Mouse (Mus musculus) stomach, embryonic 15.5 days (tissue): ENCODE measurements at regions not wholly inside any gene's neighbourhood (a gene's known extent, or its start where the extent isn't known, plus 50 kb on each side); places are given as distances from the start of the nearest gene placed in this dataset.

Source experiments
- ATAC-seq: fragments of 200-750 bp; cut with Nextera tagmentation; 2 replicates; pipeline ENCODE4 v1.8.0; 2017; ENCODE audit warnings: low read depth, moderate number of reproducible peaks, moderate TSS enrichment; ENCODE audit not compliant: insufficient read depth, low FRiP score
- H3K27ac ChIP-seq: fragments of 300-500 bp; sonication (generic); 2 replicates; pipeline ENCODE4 v1.5.1; 2015; ENCODE audit warnings: mild to moderate bottlenecking, inconsistent platforms
- H3K27me3 ChIP-seq: fragments of 300-500 bp; sonication (generic); replicated peaks from 2 replicates; pipeline ENCODE4 v1.6.1; 2015; ENCODE audit warnings: inconsistent platforms
- H3K36me3 ChIP-seq: fragments of 300-500 bp; sonication (generic); 2 replicates; pipeline ENCODE4 v1.6.1; 2015; ENCODE audit warnings: inconsistent platforms
- H3K4me1 ChIP-seq: fragments of 300-500 bp; sonication (generic); 2 replicates; pipeline ENCODE4 v1.6.1; 2015; ENCODE audit warnings: inconsistent platforms
- H3K4me2 ChIP-seq: fragments of 300-500 bp; sonication (generic); 2 replicates; pipeline ENCODE4 v1.6.1; 2015; ENCODE audit warnings: mild to moderate bottlenecking, inconsistent platforms
- H3K4me3 ChIP-seq: fragments of 300-500 bp; sonication (generic); replicated peaks from 2 replicates; pipeline ENCODE4 v1.5.1; 2015; ENCODE audit warnings: inconsistent platforms
- H3K9ac ChIP-seq: fragments of 300-500 bp; sonication (generic); 2 replicates; pipeline ENCODE4 v1.6.1; 2015; ENCODE audit warnings: inconsistent platforms
- H3K9me3 ChIP-seq: fragments of 300-500 bp; sonication (generic); 2 replicates; pipeline ENCODE4 v1.6.1; 2016; ENCODE audit warnings: inconsistent platforms
- WGBS: fragments of 180-500 bp; shearing (Covaris S2); methylation state at CpG from one replicate; pipeline ENCODE4 v1.1.7; 2015; 5-methylcytosine and 5-hydroxymethylcytosine counted together

GRCm38 (mm10) chr14:105773674-105774073, 122.9 kb downstream of the Spry2 start:
- H3K4me1 ChIP-seq: no peaks in the 10 kb centered on the region
- 86% methylated on average over 12 of the region's 12 CpGs for WGBS
- no peak overlapping the region for H3K4me2 ChIP-seq
- no peak overlapping the region for H3K27ac ChIP-seq
- no peaks in the 10 kb centered on the region for H3K36me3 ChIP-seq
- H3K27me3 ChIP-seq: no peaks in the 10 kb centered on the region
- no peak overlapping the region for H3K9ac ChIP-seq
- no peak for ATAC-seq
- H3K4me3 ChIP-seq: no peak overlapping the region
- H3K9me3 ChIP-seq: no peaks in the 10 kb centered on the region

GRCm38 (mm10) chr14:105767100-105767499, 129.5 kb downstream of the Spry2 start:
- 39% methylated on average over 4 of the region's 4 CpGs for WGBS

GRCm38 (mm10) chr14:105752509-105753375, 143.9 kb downstream of the Spry2 start:
- no peak for ATAC-seq
- Histone ChIP-seq H3K9ac (no peak overlapping the region), H3K27me3 (no peaks in the 10 kb centered on the region), H3K4me1 (no peaks in the 10 kb centered on the region), H3K4me3 (no peak overlapping the region), H3K4me2 (no peak overlapping the region), H3K27ac (no peak overlapping the region), H3K9me3 (no peaks in the 10 kb centered on the region), H3K36me3 (no peaks in the 10 kb centered on the region)
- 67% methylated on average over 4 of the region's 4 CpGs for WGBS

More at GRCm38 (mm10) chr14:105767100-105767499, 129.5 kb downstream of the Spry2 start:
- Histone ChIP-seq H3K4me3 (no peak overlapping the region), H3K27me3 (no peaks in the 10 kb centered on the region), H3K4me1 (no peaks in the 10 kb centered on the region), H3K9ac (no peak overlapping the region), H3K4me2 (no peak overlapping the region), H3K36me3 (no peaks in the 10 kb centered on the region), H3K9me3 (no peaks in the 10 kb centered on the region), H3K27ac (no peak overlapping the region)
- no peak for ATAC-seq

GRCm38 (mm10) chr14:105751762-105752161, 144.9 kb downstream of the Spry2 start:
- Histone ChIP-seq H3K27ac (no peak overlapping the region), H3K4me3 (no peak overlapping the region)

GRCm38 (mm10) chr14:105744578-105744977, 152.0 kb downstream of the Spry2 start:
- no peak overlapping the region for H3K9ac ChIP-seq
- 61% methylated on average over 2 of the region's 2 CpGs for WGBS
- H3K27ac ChIP-seq: peak overlapping the region; percentile 48
- ATAC-seq: no peak
- H3K4me1 ChIP-seq: 0 out of 2 replicates have a peak, but pooled peaks cover 10% of the 10 kb centered on the region
- no peak overlapping the region for H3K4me3 ChIP-seq
- H3K4me2 ChIP-seq: no peak overlapping the region
- no peaks in the 10 kb centered on the region for H3K9me3 ChIP-seq
- H3K36me3 ChIP-seq: no peaks in the 10 kb centered on the region
- H3K27me3 ChIP-seq: no peaks in the 10 kb centered on the region

More at GRCm38 (mm10) chr14:105751762-105752161, 144.9 kb downstream of the Spry2 start:
- H3K4me2 ChIP-seq: no peak overlapping the region
- no peak for ATAC-seq
- H3K9ac ChIP-seq: no peak overlapping the region
- H3K27me3 ChIP-seq: no peaks in the 10 kb centered on the region
- 83% methylated on average over 7 of the region's 7 CpGs for WGBS
- H3K4me1 ChIP-seq: no peaks in the 10 kb centered on the region
- H3K9me3 ChIP-seq: no peaks in the 10 kb centered on the region
- H3K36me3 ChIP-seq: no peaks in the 10 kb centered on the region

- no peak overlapping the region for H3K4me3 ChIP-seq
- no peaks in the 10 kb centered on the region for H3K27me3 ChIP-seq
- H3K36me3 ChIP-seq: no peaks in the 10 kb centered on the region
- 0 out of 2 replicates have a peak, but pooled peaks cover 10% of the 10 kb centered on the region for H3K4me1 ChIP-seq
- peak overlapping the region; percentile 48 for H3K27ac ChIP-seq
- no peaks in the 10 kb centered on the region for H3K9me3 ChIP-seq
- 44% methylated on average over 3 of the region's 3 CpGs for WGBS
- H3K9ac ChIP-seq: no peak overlapping the region
- no peak overlapping the region for H3K4me2 ChIP-seq
- peak; percentile 63; the same call in 1 of the 2 replicates for ATAC-seq
These were observed 152.5 kb downstream of the Spry2 start for GRCm38 (mm10) chr14:105744125-105744524.

- Histone ChIP-seq H3K27me3 (no peaks in the 10 kb centered on the region), H3K36me3 (no peaks in the 10 kb centered on the region), H3K4me1 (0 out of 2 replicates have a peak, but pooled peaks cover 10% of the 10 kb centered on the region), H3K9ac (no peak overlapping the region), H3K4me3 (no peak overlapping the region), H3K27ac (peak overlapping the region; percentile 46; the same call in 1 of the 2 replicates), H3K9me3 (no peaks in the 10 kb centered on the region), H3K4me2 (no peak overlapping the region)
- ATAC-seq: no peak
- WGBS: 57% methylated on average over 11 of the region's 11 CpGs
These were observed 155.7 kb downstream of the Spry2 start for GRCm38 (mm10) chr14:105740889-105741288.

GRCm38 (mm10) chr14:105738568-105738967, 158.1 kb downstream of the Spry2 start:
- Histone ChIP-seq H3K4me1 (peaks cover 7% of the 10 kb centered on the region; the same call in 1 of the 2 replicates), H3K9ac (no peak overlapping the region), H3K36me3 (no peaks in the 10 kb centered on the region), H3K9me3 (no peaks in the 10 kb centered on the region), H3K4me2 (no peak overlapping the region), H3K27me3 (no peaks in the 10 kb centered on the region), H3K4me3 (no peak overlapping the region), H3K27ac (no peak overlapping the region)
- ATAC-seq: no peak
- WGBS: 89% methylated on average over 5 of the region's 5 CpGs

GRCm38 (mm10) chr14:105736352-105736751, 160.3 kb downstream of the Spry2 start:
- Histone ChIP-seq H3K4me1 (peaks cover 8% of the 10 kb centered on the region), H3K4me3 (no peak overlapping the region), H3K9me3 (no peaks in the 10 kb centered on the region), H3K27me3 (no peaks in the 10 kb centered on the region), H3K4me2 (no peak overlapping the region), H3K27ac (no peak overlapping the region), H3K9ac (no peak overlapping the region), H3K36me3 (no peaks in the 10 kb centered on the region)
- no peak for ATAC-seq
- 35% methylated on average over 6 of the region's 6 CpGs for WGBS

- no peak overlapping the region for H3K27ac ChIP-seq
- H3K9ac ChIP-seq: no peak overlapping the region
- H3K9me3 ChIP-seq: no peaks in the 10 kb centered on the region
- H3K4me1 ChIP-seq: peaks cover 16% of the 10 kb centered on the region
- 81% methylated on average over 7 of the region's 7 CpGs for WGBS
- H3K4me3 ChIP-seq: no peak overlapping the region
- no peaks in the 10 kb centered on the region for H3K36me3 ChIP-seq
- no peaks in the 10 kb centered on the region for H3K27me3 ChIP-seq
- no peak for ATAC-seq
- no peak overlapping the region for H3K4me2 ChIP-seq
These were observed 162.3 kb downstream of the Spry2 start for GRCm38 (mm10) chr14:105734291-105734690.

GRCm38 (mm10) chr14:105733013-105733728, 163.4 kb downstream of the Spry2 start:
- Histone ChIP-seq H3K9me3 (no peaks in the 10 kb centered on the region), H3K4me2 (peak overlapping the region; percentile 71), H3K4me1 (peaks cover 16% of the 10 kb centered on the region), H3K9ac (no peak overlapping the region), H3K27me3 (no peaks in the 10 kb centered on the region), H3K36me3 (no peaks in the 10 kb centered on the region), H3K27ac (peak overlapping the region; percentile 96), H3K4me3 (peak overlapping the region; percentile 41)
- 5% methylated on average over 12 of the region's 12 CpGs for WGBS
- peak; percentile 21; the same call in 1 of the 2 replicates for ATAC-seq
